Mouse (Mus musculus): ENCODE data around the gene Gm21852. TPM values are rescaled to one million over a fixed set of nuclear protein-coding genes. Genes with fewer than 3 reads are reported as not detected.
"Not testable (repeated sequence)": the region's sequence is repeated elsewhere in the genome, so short reads cannot be mapped to it uniquely, and the experiment has no call there.

Gene Gm21852
- polyA plus RNA-seq (2016; fragmentation: Nextera tagmentation; extraction: Ambion mirVana) = not detected in 2 replicates

GRCm38 (mm10) chrY:40651896-40652295, at the start of gene Gm21852:
Gm21852 (minus strand) TSS chrY:40651996.
- DNase-seq (ENCODE audit: low spot score) = not testable (repeated sequence)
- WGBS = no CpG with 5 or more reads among the region's 3 CpGs

More at GRCm38 (mm10) chrY:40651896-40652295, at the start of gene Gm21852:
- H3K4me3 ChIP-seq; H3K27ac ChIP-seq; H3K27me3 ChIP-seq (ENCODE audit: low read depth, poor library complexity, severe bottlenecking); H3K36me3 ChIP-seq; H3K9me3 ChIP-seq (replicated peaks); H3K4me1 ChIP-seq: not testable (repeated sequence)

Small RNA genes within 50 kb of the gene (microRNA-seq; reads per million reads assigned to microRNA genes)
- gene Gm27466 (not detected), gene Gm28018 (not detected)

Other genes starting within 250 kb of the Gm21852 start
- not detected in 2 replicates for gene Gm21797, start 123.8 kb upstream of the Gm21852 start, polyA plus RNA-seq (2016; fragmentation: Nextera tagmentation; extraction: Ambion mirVana)
- not detected in 2 replicates for gene Gm20795, start 152.9 kb upstream of the Gm21852 start, polyA plus RNA-seq (2016; fragmentation: Nextera tagmentation; extraction: Ambion mirVana)

Data from limb, embryonic 10.5 days (tissue).